Mouse (Mus musculus): ENCODE measurements around the gene Cdh23.

Cdh23 gene

GRCm38 (mm10) chr10:60256088-60256487, 440.2 kb downstream of the Cdh23 start:
- DNase-seq (ENCODE audit: low spot score): no peak

Measured in ovary, postnatal 10 days (tissue).